Mouse (Mus musculus): Measurements from ENCODE around the gene Rhou.
"Not testable (repeated sequence)": the region's sequence is repeated elsewhere in the genome, so short reads cannot be mapped to it uniquely, and the experiment has no call there.

The Rhou gene

GRCm38 (mm10) chr8:123653308-123653993, at the start of gene Rhou:
TSS of gene Rhou (plus strand) at chr8:123653929.
- CTCF ChIA-PET = no interaction called here

GRCm38 (mm10) chr8:123612652-123613051, 41.1 kb upstream of the Rhou start:
- CTCF ChIA-PET = not testable (repeated sequence)

GRCm38 (mm10) chr8:123623523-123623922, 30.2 kb upstream of the Rhou start:
- CTCF ChIA-PET = not testable (repeated sequence)

- CTCF ChIA-PET = no interaction called here
Measured at GRCm38 (mm10) chr8:123624274-123624673, 29.5 kb upstream of the Rhou start.

DNA sequence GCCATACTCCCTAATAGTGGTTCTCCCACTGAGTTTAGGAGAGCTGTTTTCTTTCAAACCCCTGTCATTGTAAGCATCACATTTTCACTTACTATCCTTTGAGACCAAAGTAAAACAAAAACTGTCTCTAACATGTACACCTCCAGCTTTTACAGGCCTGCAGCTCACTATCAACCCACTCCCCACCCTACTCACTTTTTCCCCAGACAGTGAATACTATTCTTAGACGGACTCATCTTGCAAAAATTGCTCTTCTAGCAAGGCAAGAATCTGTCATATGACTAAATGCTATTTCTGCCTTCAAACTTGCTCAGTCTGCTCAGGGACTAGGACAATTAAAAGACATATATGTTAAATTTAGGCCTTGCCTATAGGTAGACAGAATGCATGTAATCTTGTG, 29.0 kb upstream of the Rhou start:
- CTCF ChIA-PET = no interaction called here

DNA sequence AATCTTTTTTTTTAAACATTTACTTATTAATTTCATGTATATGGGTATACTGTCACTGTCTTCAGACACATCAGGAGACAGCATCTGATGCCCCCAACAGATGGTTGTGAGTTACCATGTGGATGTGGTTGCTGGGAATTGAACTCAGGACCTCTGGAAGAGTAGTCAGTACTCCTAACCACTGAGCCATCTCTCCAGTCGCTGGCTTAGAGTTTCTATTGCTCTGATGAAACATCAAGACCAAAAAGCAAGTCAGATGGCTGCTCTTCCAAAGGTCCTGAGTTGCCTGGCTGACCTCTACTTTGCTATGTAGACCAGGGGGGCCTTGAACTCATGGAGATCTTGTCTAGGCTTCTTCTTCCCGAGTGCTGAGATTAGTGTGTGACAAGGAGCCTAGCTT, 28.0 kb upstream of the Rhou start:
- CTCF ChIA-PET = no interaction called here

DNA sequence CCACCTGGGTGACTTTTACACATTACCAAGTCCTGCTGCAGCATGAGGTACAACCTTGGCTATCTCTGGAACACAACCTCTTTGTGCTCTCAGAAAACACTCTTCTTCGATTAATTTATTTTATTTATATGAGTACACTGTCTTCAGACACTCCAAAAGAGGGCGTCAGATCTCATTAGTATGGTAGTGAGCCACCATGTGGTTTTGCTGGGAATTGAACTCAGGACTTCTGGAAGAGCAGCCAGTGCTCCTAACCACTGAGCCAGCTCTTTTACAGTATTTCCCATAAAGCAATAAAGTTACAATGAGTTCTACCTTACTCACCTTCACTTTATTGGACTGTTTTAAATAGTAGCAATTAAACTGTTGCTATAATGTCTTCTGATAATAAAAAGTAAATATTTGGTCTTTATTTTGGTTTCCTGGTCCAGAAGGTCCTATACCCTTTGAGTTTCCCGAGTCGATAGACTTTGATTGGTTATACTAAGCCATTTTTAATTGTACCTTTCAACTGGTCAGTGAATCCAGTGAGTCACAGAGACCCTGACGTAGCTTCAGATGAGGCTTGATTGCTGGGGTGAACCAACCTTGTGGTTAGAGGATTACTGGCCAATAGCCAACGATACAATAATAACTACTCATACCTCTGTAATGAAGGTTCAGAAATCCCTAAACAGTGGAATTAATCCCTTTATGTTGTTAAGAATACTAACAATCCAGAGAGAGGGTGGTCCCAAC, 26.1 kb upstream of the Rhou start:
- CTCF ChIA-PET = interaction anchor here (1.1 kb wide), 1 partner anchor 144 kb away, joined by 4 read pairs; no protein-coding TSS in a partner anchor

- CTCF ChIA-PET = interaction anchor here (1.1 kb wide), 1 partner anchor 145 kb away, joined by 4 read pairs; no protein-coding TSS in a partner anchor
Measured at GRCm38 (mm10) chr8:123628253-123628967, 25.3 kb upstream of the Rhou start.

GRCm38 (mm10) chr8:123628968-123629755, 24.6 kb upstream of the Rhou start:
- CTCF ChIA-PET = no interaction called here

GRCm38 (mm10) chr8:123630058-123630457, 23.7 kb upstream of the Rhou start:
- CTCF ChIA-PET = no interaction called here

- CTCF ChIA-PET = interaction anchor here (0.6 kb wide), 1 partner anchor 986 kb away, joined by 3 read pairs; no protein-coding TSS in a partner anchor
Measured at GRCm38 (mm10) chr8:123630841-123631251, 22.9 kb upstream of the Rhou start.

GRCm38 (mm10) chr8:123631746-123632145, 22.0 kb upstream of the Rhou start:
- CTCF ChIA-PET = interaction anchor here (0.7 kb wide), 1 partner anchor 1678 kb away, joined by 3 read pairs; no protein-coding TSS in a partner anchor

- CTCF ChIA-PET = interaction anchor here (0.7 kb wide), 1 partner anchor 1677 kb away, joined by 3 read pairs; no protein-coding TSS in a partner anchor
Measured at GRCm38 (mm10) chr8:123632257-123632656, 21.5 kb upstream of the Rhou start.

GRCm38 (mm10) chr8:123633801-123634200, 19.9 kb upstream of the Rhou start:
- CTCF ChIA-PET = no interaction called here

DNA sequence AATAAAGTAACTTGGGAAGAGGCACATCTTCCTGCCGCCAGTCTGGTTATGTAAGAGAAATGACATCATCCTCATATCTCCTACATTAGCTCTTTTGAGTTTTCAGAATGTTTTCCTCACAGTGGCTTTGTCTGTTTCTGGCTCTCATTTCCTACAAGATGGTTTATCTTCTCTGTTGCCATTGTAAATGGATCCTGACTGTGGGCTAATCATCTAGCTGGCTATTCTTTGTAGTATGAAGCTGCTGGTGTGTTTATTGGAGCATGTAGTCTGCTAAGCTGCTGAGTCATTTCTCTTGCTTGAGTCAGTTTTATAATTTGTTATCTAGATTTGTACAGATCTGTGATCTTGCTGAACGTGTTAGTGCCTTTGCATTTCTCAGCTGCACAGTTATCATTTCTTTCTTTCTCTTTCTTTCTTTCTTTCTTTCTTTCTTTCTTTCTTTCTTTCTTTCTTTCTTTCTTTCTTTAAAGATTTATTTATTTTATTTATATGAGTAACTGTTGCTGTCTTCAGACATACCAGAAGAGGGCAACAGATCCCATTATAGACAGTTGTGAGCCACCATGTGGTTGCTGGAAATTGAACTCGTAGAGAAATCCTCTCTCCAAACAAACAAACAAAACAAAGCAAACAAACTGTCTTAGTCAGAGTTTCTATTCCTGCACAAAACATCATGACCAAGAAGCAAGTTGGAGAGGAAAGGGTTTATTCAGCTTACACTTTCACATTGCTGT, 19.2 kb upstream of the Rhou start:
- CTCF ChIA-PET = no interaction called here

DNA sequence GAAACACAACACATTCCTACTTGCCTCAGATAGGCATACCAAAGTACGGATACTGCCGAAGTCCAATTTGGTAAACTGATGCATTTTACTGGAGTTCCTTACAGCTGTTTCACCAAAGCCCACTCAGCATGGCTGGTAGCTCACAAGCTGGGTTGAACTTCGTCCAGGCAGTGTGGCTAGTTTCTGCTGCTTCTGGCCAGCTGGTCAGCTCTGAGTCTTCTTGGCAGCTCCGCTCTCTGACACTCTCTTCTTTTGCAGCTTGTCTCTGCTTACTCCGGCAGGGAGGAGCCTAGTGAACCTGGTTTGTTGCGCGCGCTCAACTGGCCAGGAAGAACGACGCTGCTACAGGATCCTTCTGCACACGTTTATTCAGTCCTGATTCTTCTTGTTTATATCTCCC, 18.1 kb upstream of the Rhou start:
- CTCF ChIA-PET = no interaction called here

DNA sequence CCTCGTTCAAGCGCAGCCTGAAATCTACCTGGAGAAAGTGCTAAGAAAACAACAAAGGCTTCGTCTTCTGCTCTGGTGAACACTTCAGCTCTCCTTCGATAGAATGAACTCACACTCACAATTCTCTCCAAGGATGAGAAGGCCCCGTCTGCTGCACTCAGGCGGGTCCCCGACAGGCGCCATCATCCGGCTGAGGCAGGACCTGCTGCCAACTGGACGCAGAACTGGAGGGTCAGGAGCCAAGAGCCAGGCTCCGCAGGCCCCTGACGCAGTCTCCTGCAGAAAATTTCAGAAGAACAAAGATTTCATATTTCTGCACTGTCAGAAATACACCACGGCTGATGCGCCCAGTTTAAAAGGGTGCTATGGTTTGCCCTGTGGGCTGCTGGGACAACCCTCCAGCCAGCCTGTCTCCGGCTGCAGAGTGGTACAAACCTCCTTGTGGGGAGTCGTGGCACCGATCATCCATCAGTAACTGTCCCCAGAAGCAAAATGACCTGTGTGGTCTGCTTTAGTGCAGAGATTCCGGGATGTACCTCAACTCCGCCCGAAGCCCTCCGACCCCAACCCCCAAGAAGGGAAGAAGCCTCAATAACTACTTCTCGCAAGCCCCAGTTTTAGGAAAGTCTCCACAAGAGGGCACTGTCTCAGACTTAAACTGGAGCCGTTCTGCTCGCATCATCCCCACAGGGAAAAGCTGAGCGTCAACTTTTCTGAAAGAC, 10.2 kb upstream of the Rhou start:
- CTCF ChIA-PET = no interaction called here

GRCm38 (mm10) chr8:123645229-123645628, 8.5 kb upstream of the Rhou start:
- CTCF ChIA-PET = no interaction called here

- CTCF ChIA-PET = no interaction called here
Measured at GRCm38 (mm10) chr8:123648245-123649170, 5.2 kb upstream of the Rhou start.

All from spleen, embryonic (tissue).